Mouse (Mus musculus): ENCODE measurements at regions not wholly inside any gene's neighbourhood (a gene's known extent, or its start where the extent isn't known, plus 50 kb on each side); places are given as distances from the start of the nearest gene placed in this dataset.

DNA sequence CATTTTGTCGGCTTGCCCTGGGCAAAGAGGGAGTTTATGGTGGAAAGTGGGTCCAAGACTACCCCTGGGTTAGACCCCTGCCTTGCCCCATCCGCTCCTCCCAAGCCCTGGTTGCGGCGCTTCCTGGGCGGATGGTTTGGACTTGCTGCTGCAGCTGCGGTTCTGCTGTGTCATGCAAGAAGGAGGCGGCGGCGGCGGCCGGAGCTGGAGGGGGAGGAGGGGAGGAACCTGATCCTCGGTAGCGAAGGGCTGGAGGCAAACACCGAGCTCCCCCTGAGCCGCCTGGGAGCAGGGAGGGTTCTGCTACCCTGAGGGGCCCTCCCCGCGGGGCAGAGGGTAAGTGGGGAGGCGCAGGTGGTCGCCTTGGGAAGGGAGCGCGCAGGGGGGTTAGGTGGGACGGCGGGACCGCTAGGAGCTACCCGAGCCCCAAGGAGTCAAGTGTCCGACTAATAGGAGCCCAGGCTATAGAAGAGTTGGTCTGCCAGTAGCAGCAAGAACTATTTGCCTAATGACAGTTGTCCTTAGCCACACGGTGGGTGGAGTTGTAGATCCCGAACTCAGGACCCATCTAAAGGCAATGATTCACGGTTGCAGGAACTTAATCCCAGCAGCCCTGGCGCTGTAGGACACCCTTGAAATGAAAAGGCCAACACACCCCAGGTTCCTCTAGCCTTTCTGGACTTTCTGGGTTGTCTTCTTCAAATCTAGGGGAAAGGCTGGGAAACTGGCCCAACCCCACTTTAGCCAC lies 178.2 kb upstream of the Mkln1 start:
- peak; percentile 81 for DNase-seq

DNA sequence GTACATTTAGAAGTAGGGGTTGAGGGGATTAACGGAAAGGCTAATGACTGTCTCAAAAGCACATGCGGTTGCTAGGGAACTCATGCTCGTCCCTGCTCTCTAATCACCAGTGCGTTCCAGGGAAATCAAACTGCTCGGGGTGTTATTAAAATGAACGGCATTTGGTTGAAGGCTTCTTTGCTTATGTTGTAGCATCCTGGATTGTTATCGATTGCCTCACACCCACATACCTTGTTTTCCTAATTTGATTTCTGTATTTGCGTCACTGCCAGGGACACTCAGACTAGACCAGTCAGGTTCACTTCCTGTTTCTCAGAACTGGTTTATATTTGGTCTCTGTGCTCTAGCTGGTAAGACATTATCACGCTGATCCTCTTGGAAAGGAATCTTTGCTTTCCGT lies 177.0 kb upstream of the Mkln1 start:
- DNase-seq: peak; percentile 34

DNA sequence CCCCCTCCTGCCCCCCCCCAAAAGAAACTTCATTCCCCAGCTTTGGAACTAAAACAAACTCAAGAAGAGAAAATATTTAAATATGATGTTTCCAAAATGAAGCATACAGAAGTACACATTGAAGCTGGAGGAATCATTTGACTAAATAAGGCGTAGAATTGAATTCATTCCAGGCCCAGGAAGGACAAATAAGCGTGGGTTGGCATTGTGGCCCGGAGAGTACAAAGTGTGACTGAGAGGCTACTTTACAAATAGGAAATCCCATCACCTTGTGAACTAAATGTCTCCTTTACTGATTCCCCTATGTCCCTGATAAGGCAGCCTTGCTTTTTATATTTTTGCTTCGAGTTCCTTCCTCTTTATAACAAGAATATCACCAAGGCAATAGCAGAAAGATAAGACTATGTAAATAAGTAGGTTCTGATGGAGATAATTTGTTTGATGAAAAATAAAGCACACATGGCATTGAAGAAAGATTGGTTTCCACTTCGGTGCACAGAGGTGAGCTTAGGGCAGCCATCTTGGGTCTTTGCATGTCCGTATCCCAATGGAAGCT lies 176.4 kb upstream of the Mkln1 start:
- DNase-seq: no peak

DNA sequence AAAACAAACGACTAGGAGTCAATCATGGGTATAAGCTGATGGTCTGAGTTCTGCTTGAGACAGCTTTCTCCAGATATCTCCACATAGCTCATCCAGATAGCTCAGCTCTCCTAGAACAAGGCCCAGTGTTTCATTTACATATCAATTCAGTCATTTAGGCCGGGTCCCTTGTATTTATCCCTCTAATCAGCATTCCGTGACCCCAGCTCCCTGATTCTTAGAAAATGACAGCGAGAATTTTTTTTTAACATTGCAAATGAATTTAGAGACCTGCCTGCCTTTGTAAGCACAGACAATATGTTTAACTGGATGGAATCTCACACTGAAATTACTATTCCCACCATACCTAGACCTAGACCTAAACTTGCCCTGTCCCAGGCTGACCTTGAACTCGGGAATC lies 171.1 kb upstream of the Mkln1 start:
- no peak for DNase-seq

DNA sequence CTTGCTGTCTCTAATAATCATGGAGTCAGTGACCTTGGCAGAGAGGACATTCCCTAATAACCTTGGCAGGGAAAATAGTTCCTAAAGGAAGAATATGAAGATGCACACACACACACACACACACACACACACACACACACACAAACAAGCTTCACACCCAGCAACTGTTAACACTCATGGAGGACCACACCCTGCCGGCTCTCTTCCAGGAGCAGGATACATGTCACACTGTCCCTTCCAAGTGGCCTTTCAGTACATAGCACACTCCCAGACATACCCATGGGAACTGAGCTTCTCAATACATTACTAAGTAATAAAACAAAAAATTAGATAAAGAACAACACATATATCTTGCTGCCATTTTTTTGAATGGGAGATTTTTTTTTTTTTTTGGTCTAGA lies 170.5 kb upstream of the Mkln1 start:
- no peak for DNase-seq

DNA sequence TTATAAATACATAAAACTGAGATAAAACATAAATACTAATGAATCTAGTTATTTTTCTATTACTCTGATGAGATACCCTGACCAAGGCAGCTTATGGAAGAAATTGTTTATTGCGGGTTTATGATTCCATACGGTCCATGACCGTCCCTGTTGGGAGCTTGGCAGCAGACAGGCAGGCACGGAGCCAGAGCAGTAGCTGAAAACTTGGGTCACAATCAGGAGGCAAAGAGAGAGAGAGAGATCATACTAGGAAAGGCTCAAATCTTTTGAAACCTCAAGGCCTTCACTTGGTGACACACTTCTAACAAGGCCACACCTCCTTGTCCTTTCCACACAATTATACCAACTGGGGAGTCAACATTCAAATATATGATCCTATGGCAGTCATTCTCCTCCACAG lies 166.7 kb upstream of the Mkln1 start:
- DNase-seq: no peak

DNA sequence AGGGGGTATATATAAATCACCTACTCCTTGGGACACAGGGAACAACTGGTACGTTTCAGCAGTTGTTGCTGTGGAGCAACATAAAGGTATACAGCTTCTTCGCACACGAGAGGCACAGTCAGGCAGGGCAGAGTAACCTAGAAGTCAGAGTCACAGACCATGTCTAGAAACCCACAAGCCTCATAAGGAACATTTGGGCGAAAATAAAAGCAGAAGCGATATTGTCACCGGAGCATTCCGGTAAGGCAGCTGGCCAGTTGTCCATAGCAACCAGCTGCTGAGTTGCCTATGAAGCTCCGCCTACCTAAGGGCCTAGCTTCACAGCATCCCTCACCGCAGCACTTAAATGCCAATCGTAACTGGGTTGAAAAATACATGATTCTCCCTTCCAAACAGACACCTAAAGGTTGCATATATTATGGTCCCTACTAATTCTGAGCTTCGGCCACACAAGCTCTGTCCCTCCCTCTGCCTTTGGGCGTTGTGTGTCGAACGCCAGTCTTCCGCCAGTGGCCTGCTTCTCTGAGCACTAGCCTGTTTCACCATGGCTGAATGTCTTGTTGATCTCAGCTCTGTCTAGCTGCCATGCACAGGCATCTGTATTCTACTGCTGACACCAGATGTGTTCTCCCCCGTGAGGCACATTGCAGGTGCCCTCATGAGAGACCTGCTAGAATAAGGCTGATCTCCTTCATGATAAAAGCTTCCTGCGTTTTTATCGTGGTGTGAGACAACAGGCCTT lies 165.1 kb upstream of the Mkln1 start:
- DNase-seq: no peak

DNA sequence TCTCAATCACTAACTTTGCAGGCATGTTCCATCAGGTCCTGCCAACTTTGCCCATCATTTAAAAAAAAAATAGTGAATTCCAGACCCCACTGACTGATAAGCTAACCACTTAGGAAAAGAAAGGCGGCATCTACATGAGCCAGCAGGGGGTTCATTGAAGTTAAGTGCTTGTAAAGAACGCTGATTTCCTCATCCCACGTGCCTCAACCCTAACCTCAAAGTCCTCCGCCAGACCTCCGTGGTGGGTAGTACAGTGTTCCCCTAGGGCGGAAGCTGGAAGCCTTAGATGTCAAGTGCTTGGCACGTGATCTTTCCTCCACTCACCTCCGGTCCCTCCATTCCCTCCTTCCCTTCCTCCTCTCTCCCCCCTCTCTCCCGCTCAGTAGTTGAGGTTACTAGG lies 158.5 kb upstream of the Mkln1 start:
- DNase-seq: no peak

DNA sequence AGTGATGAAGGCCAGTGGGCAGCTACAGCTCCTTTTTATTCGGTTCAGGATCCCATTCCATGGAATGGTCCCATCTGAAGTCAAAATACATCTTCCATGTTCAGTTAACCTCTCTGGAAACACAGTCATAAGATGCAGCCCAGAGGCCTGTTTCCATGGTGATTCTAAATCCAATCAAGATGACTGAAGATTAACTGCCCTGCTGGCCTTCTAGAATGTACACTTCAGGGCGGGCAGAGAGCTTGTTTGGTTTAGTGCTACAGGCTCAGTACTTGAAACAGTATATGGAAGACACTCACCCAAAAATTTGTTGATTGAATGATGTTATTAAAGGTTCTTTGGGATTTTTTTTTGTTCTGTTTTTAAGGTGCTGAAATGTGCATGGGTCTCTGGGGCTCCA lies 148.0 kb upstream of the Mkln1 start:
- no peak for DNase-seq

DNA sequence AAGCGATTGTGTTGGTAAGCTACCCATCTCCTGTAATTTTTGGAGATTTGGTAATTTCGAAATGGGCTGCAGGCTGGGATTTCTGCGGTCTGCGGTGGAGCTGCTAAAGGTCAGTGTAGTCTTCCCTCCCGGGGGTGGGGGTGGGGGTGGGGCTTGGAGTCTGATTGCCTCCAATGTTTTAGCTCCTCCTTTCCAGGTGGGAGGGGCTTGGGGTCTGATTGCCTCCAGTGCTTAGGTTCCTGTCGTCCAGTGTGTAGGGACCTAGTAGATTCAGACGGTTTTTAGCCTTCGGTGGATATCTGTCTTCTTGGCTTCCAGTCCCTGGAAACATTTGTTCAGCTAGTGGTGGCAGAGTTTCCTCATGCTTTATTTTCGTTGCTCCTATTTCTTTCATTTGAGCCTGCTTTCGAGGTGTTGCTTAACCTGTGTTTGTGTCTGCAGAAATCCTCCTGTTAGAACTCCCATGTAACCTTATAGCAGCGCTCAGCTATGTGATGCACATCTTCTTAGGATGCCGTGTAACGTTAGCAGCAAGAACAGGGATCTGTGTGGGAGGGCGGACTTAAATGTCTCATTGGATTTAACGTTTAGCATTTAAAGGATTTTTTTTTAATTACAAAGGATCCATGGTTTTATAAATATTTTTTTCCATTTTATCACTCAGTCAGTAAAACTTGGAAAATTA lies 145.1 kb upstream of the Mkln1 start:
- DNase-seq: no peak

DNA sequence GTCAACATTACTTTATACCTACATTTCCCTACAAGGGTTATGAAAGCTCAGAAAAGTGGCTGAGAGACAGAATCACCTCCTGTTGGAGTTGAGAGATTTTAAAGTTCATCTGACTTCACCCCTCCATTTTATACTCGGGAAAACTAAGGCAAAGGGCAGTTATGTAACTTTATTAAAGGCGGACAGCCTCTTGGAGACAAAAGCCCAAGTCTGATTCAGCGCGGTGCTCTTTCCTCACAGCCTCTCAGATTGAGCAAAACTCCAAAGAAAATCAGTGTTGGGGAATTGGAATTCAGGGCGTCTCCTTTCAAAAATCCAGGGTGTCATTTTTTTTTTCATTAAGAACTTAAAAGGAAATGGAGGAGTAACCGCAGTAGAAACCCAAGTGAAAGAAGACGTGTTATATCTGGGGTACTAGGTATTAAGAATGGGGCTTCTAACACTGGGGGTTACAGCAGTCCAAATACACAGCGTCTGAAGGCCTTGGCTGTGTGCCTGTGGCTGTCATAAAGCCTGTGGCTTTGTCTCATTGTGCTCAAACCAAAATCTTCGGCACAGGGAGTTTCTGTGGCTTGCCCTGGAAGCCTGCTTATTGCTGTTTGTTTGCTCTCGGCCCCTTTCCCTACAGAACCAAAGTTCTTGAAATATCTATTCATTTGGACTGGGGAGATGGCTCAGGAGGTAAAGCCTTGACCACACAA lies 137.7 kb upstream of the Mkln1 start:
- DNase-seq: no peak

DNA sequence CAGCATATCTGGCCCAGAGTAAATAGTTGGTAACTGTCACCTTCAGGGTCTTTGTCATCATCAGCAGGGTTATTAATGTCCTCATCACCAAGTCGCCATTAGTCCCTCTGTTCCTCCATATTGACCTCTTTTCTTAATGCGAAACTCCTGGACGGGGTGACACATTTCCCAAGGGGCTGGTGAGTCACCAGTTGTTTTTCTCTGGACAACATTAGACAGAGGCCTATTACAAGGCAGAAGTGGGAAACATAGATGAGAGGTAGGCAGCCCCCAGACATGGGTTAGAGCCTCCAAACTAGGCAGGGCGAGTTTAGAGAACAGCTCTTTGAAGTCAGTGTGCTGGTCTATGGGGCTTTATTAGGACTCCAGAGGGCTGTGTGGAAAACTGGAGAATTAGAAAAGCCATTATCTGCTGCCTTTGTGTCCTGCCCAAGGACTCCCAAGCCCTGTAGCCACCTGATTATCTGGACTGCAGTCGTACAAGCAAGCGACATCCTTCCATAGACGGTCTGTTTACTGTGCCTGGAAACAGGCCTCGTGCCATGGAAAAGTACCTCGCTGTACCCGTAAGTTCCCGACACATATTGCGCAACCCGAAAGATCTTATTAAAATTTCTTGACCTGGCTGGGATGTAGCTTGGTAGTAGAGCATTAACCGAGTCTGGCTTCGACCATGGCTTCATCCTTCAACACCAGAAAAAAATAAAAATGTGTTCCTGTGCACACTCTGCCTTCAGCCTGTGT lies 136.6 kb upstream of the Mkln1 start:
- no peak for DNase-seq

DNA sequence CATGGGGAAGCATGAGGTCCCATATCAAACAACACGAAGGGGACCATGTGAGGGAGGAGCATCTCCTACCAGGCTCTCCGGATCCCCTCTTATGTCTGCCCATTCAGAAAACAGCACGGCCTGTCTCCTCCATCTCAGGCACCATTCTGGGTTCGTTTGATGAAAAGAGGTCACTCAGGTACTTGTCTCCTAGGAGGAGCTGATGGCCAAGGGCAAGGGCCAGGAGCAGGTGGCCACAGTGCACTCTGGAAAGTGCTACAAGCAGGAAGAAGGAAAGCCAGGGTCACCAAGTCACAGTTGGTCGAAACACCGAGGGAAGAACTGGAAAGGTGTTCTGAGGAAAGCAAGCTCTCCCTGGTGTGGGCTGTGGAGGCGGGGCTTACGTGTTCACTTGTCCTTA lies 135.9 kb upstream of the Mkln1 start:
- DNase-seq: no peak

DNA sequence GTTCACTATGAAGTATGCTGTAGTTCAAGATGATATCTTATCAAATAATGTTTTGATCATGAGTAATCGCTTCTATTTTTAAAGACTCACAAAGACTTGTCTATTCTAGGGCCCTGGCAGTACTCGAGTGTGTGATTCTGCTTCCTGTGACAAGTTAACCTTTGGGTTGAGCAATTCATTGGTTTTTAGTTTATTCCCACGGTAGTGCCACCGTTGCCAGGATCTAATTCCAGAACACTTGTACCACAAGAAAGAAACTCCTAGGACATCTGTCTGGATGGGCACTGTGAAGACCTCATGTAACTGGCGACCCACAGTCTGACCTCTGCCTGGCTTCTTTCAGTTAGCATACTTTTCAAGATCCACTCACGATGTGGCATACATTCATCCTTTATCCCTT lies 134.7 kb upstream of the Mkln1 start:
- DNase-seq: no peak

DNA sequence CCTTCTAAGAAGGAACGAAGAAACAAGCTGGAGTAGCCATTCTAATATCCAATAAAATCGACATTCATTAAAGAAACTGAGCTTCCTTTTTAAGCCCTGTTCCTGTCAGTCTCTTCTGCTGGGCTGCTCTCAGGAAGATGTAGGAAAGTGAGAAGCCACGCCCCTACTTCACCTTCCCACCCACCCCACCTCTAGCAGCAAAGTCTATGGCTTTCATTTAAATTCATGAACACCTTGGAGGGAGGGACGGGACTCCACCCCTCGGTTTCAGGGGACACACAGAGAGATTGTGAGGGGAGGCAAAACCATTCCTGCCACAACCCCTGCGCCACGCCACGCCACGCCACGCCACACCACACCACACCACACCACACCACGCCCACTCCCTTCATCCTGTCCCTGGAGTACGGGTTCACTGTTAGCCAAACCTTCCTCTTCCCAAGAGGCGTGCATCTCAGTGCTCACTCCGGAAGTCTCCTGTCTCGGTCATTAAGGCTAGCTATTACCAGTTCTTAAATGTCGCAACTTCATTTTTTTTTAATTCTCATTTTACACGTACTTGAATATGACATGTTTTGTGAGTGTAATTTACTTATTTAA lies 132.0 kb upstream of the Mkln1 start:
- DNase-seq: no peak

DNA sequence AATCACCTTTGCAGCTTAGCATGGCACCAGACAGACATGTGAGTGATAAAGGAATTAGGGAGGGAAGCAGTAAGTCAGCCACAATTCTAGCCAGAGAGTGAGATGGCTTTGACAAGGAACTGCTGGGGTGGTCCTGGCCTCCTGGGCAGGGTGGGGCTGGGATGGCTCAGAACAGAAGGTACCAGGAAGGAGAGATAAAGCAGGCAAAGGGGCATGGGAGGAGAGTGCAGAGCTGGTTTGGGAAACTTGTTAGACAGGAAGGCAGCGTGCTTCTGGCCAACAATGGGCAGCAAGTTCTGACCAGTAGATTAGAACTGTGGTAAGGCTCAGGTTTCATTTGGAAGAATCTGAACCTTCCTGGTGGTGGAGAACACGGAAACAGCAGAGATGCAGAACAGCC lies 130.5 kb upstream of the Mkln1 start:
- no peak for DNase-seq

DNA sequence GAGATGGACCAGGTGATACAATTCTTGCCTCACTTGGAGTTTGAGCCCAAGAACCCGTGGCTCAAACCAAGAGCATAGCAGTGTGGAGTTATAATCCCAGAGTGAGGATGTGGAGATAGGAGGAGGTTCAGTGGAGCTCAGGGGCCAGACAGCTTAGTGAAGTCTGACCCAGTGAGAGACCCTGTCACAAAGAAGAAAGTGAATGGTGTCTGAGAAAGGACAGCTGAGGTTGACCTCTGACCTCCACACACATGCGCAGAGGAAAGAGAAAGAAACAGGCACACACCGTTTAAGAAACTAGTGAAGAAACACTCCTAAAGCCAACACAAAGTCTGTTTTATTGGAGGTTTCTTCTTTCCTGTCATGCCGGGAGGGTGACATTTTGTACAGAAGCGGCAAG lies 124.7 kb upstream of the Mkln1 start:
- no peak for DNase-seq

DNA sequence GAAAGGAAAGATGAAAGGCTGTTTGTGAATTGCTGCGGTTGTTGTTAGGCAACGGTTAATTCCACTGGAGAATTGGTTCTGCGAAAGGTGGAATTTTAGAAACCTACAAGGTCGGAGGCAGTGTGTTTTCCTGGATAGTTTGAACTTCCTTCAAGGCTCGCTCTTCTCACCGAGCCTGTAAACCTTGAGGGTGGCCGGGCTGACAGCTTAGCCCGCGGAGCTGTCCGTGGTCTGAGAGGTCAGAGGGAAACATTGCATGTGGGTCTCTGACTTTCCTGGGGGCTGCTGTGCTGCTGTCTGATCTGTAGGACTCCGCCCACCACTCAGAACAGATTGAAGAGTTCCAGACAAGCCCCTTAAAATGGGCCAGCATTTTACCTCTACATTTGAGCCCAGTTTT lies 124.3 kb upstream of the Mkln1 start:
- no peak for DNase-seq

DNA sequence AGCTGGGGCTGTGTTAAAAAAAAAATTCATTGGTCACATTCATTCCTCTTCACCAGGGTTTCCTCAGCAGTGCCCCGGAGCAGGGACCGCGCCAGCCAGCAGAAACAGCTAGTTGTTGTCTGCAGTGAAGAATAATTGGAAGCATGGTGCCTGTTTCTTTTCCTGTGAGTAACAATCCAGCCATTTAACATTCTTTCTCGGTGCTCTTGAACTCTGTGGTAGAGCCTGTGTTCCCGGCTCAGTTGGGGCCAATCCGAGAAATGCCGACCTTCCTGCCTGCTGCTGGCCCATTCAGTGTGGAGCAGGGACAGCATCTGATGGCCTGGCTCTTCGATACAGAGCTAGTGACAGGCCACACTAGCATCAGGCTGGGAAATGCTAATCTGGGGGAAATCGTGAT lies 120.7 kb upstream of the Mkln1 start:
- no peak for DNase-seq

DNA sequence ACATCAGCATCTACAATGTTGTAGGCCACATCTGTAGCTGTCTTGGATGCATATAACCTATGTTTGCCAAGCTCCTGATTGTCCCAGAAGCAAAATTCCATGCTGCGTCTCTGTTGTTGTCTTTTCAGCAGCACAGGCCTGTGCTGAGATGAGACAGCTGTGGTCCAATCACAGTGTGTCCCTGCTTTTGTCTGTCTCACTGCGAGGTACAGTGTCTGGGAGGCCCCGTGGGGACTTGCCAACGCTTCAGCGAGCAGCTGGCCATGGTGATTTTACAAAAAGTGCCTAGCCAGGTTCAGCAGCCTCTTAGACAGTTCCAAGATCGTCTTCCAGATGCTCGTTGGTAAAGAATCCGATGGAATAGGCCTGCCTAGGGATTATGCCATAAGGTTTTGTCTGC lies 114.6 kb upstream of the Mkln1 start:
- DNase-seq: no peak

DNA sequence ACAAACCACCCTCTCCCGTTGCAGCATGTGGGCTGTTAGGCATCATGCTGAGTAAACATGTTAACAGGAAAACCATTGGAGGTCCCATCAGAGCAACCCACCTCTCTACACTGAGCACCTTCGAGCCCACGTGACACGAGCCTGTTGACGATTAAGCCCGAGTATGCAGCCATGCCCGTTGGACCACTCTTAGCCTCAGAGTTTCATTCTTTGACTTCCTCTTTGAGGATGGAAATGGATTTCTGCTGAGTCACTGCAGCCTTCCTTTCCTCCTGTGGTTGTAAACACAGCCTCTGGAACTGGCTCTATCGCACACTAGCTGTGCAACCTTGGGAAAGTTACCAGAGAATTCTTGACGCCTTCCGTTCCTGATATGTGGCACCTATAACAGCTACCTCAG lies 114.1 kb upstream of the Mkln1 start:
- DNase-seq: no peak

DNA sequence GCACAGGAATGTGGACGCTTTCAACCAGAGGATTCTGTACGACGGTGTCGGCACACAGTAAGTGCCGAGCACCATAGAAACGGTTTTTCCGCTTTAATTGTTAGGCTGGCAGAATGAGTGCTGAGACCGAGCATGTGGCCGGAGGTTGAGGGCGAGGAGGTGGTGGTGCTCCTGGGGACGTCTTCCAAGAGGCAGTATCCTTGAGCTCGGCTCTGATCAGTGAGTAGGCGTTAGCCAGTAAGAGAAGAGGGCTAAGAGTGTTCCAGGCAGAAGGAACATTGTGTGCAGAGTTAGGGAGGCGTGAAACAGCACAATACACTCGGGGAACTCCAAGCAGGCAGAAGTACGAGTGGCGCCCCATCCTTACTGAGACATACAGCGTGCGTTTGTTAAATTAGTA lies 113.5 kb upstream of the Mkln1 start:
- DNase-seq: peak; percentile 69

Data from right cerebral cortex, postnatal 25 days (tissue).